Mouse (Mus musculus) heart, postnatal 36 days (tissue): ENCODE measurements around the gene Ano10. TPM values are rescaled to one million over a fixed set of nuclear protein-coding genes. Genes with fewer than 3 reads are reported as not detected.
A peak's percentile ranks its signal among the peaks of the same experiment; 100 is the strongest.
"Not testable (repeated sequence)": the region's sequence is repeated elsewhere in the genome, so short reads cannot be mapped to it uniquely, and the experiment has no call there.

ENCODE experiments used
- DNase-seq, 2 experiments: peaks; one replicate each; pipeline ENCODE4 v3.0.0; 2021 to 2022
- intact Hi-C: fragments of 180-260 bp; cut with DNase I; formaldehyde crosslinking; loops from one replicate; pipeline ENCODE4 v1.15.1; 2025
- total RNA-seq, 2 experiments: library from RNA; stranded (reverse); gene quantifications; 2 replicates each; pipeline ENCODE4 v1.2.3; 2021

Ano10 gene
- total RNA-seq, 2 experiments from 2014 or later: 85.6 to 154 TPM

DNA sequence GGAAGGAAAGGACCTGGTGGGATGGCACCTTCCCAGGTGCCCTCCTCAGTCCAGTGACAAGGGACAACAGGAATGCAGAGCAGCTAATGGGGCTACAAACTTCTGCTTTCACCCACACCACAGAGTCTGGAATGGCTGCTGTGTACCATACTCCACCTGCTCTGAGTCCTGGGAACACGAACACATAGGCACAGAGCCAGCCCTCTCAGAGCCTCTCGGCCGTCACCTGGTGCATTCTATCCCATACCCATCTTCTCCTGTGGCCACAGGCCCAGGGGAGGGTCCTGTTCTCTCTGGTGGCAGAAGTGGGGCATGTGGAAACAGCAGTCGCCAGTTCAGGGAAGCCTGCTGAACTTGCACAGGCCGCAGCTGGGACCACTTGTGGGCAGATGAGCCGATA is 119.5 kb downstream of the Ano10 start:
- no peak for DNase-seq
- intact Hi-C loops: no loop called here

DNA sequence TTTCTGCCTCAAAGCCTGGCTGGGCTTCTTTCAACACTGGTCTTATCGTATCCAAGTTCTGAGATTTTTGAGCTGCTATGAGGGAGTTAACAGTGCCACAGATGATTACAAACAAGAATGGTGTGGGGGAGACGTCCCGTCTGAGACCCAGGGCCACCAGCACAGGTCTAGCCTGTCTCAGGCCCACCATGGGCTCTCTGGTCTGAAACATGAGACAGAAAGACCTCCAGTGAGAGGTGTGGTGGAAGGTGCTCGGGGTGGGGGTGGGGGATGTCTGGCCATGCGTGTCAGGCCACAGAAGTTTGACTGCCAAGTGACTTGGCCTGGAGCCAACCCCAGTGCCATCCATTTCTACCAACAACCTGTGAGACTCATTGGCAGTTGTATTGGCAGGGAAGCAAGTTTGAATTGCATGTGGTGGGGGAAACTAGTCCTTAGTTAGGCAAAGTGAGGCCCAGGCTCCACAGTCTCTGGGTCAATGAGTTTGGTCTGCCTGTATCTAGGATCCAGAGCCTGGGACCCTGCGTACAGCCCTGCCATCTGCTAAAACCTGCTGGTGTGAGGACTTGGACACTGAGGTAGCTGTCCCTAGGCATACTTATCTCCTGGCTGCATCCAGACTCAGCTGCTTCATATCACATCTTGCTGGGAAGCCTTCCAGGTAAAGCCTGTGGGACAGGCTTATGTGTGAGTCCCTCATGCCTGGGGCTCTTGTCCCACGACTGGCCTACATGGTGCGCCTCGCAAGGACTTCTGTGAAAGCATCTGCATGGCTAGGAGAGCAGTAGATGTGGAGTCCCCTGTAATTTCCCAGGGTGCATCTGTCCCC is 120.6 kb downstream of the Ano10 start:
- DNase-seq: peak in 1 of 2 experiments; percentile 56
- intact Hi-C loops: loop anchor here (2.0 kb wide), 1 partner anchor 17 kb away; no protein-coding TSS in a partner anchor

DNA sequence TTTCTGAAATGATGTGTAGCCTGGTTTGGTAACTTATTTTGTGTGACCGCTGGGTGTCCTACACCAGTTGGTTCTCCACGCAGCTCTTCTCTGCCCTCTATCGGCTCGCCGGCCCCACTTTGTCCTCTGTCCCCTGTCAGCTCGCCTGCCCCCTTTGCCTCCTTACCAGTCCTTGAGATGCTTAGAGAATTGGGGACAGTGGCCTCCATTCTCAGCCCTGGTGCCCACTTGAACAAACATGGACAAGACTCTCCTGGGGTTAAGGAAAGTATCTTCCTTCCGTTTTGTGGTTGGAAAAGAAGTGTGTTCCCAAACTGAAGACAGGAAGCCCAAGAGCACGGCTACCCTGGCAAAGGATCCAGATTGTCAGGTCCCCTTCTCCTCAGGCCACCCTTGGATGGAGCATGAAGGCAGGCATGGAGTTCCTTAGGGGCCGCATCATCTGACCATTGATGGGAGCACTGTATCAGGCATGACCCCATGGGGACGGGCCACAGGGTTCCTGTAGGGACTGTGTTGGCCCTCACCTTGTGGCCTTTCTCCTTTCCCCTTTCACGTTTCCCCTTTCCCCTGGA is 121.5 kb downstream of the Ano10 start:
- DNase-seq: no peak
- intact Hi-C loops: loop anchor here (2.0 kb wide), 1 partner anchor 16 kb away; no protein-coding TSS in a partner anchor

DNA sequence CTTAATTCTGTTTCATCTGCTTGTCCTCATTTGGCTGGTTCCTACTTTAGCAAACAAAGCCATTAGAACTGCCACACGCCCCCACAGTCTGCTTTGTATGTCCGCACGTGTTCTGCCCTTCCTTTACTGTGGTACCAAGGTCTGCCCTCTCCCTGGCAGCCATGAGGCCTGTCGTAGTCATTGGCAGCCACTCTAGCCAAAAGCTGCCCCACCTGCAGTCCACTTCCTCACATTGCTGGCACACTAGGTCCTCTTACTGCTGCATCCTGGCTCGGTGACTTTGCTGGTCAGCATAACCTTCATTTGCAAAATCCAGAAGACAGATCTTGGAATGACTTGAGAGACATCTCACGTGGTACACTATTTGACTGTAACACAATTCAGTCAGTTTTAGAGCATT is 124.3 kb downstream of the Ano10 start:
- intact Hi-C loops: no loop called here
- no peak for DNase-seq

DNA sequence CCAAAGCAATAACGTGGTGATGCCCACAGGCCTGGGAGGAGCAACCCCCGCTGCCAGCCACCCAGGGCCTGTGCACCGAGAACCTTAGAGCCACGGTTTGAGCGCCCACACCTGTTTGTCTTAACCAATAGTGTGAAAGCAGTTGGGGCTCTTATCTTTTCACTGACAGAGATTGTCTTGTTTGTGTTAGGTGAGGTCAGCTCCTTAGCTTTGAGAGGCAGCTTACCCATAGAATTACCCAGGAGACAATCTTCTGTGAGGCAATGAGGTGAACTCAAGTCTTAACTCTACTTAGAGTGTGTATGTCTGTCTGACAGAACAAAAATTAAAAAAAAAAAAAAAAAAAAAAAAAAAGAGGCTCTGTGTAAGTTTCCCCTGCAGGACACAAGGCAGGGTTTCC is 126.5 kb downstream of the Ano10 start:
- intact Hi-C loops, DNase-seq: not testable (repeated sequence)

DNA sequence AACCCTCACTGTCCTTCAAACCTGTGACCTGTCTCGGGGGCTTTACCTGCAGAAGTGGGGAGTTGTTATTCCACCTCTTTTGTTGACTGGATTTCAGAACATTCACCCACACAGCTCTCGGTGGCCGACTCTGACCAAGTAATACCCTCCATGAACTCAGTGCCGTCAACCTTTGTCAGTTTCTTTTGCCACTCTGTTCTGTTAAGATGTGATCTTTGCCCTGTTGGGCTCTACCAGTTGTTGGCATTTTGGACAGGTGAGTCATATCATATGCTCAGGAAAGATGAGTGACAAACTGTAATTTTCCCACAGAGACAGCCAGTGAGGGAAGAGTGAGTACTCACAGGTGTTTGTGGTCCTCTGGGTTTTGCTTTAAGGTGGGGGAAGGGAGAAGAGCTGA is 129.7 kb downstream of the Ano10 start:
- no peak for DNase-seq
- intact Hi-C loops: no loop called here

DNA sequence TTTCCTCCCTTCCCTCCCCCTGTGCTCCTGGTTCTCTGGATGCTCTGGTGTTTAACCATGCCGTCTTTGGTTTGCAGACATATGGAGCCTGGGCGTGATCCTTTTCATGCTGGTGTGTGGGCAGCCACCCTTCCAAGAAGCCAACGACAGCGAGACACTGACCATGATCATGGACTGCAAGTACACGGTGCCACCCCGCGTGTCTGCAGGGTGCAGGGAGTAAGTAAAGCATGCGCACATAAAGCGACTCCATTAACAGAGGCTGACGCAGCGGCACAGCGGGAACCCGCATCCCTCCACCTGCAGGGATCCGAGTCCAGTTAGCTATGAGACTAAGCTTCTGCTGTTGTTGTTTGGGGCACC is 137.2 kb downstream of the Ano10 start:
- intact Hi-C loops: loop anchor here (2.0 to 5.0 kb wide), 2 partner anchors 16 to 35 kb away; no protein-coding TSS in a partner anchor
- DNase-seq: no peak

DNA sequence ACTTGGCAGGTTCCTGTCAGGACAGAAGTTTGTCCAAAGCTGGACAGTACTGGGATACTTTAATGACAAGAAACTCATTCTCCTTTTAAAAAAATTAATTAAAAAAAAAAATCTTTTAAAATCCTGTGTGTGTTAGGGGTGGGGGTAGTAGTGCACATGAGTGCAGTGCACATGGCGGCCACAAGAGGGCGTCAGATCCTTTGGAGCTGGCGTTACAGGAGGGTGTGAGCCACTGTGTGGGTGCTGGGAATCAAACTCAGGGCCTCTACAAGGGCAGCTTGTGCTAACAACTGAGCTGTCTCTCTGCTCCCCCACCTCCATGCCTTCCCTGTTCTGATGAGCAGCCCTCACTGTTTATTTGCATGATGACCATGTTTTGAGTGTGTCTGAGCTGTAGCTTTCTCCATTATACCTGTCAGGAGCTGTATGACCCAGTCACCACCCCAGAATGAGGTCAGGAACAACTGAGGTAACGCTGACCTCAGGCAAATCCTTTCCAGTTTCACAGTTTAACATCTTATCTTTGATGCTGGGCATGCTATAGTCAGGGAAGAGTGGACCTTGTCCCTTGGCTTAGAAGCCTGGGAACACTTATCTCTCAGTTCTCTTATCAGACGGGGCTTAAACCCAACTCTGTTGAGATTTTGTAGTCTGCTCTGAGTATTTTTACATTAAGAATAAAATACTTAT is 137.7 kb downstream of the Ano10 start:
- intact Hi-C loops: loop anchor here (2.0 to 5.0 kb wide), 2 partner anchors 16 to 34 kb away; no protein-coding TSS in a partner anchor
- DNase-seq: no peak

DNA sequence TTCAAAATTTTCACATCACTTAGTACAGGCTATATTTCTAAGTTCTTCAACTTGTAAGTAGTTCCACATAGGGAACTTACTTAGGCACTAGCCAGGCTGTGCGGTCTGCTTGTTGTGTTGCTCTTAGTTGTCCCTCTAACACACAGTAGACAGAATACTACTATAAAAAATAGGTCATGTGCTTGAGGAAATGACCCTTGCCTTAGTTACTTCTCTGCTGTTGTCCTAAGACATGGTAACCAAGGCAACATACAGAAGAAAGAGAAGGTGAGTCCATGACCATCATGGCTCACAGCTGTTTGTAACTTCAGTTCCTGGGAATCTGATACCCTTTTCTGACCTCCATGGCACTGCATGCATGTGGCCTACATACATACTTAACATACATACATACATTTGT is 139.0 kb downstream of the Ano10 start:
- intact Hi-C loops: loop anchor here (5.0 kb wide), 1 partner anchor 33 kb away; no protein-coding TSS in a partner anchor
- no peak for DNase-seq

DNA sequence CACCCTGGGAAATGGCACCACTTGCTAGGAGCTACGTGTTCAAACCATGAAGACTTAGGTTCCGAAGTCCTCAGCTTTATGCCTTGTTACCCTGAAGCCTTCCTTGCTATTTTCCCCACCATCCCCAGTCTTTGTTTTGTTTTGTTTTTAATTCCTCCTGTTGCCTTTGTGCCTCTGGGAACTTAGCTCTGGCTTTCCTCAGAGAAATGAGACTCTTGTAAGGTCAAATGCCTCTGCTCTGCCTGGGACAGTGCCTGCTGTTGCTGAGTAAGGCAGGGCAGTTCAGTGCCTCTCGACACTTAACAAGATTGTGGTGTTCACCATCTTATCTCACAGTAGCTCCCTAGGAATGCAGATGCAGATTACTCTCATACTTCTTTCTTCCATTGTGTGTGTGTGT is 140.8 kb downstream of the Ano10 start:
- intact Hi-C loops: no loop called here
- no peak for DNase-seq

DNA sequence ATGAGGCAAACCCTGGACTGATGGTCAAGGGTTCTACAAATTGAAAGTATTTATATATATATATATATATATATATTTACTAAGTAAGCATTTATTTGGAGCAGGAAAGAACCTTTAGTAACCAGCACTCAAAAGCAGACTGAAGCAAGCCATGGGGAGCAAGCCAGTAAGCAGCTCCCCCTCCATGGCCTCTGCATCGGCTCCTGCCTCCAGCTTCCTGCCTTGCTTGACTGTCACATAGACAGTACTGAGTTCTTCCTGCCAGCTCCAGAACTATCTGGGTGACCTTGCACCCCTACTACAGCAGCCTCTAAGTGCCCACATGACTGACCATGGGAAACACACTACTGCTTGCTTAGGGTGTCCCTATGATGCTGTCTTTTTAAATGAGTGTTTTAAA is 141.7 kb downstream of the Ano10 start:
- intact Hi-C loops: no loop called here
- DNase-seq: no peak

DNA sequence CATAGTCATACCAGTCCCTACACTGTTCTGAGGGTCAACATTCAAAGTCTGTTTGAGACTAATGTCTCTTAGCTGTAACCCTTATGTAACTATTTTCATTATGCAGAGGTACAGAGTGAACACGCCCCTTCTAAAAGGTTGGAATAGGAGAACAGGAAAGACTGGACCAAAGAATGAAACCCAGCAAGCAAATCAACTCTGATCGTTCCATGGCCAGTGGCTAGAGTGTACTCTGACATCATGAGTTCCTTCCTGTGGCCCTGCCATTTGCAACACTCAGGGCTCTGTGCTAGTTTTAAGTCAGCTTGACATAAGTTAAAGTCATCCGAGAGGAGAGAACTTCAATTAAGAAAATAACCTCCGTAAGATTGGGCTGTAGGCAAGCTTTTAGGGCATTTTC is 142.2 kb downstream of the Ano10 start:
- intact Hi-C loops: no loop called here
- DNase-seq: no peak

DNA sequence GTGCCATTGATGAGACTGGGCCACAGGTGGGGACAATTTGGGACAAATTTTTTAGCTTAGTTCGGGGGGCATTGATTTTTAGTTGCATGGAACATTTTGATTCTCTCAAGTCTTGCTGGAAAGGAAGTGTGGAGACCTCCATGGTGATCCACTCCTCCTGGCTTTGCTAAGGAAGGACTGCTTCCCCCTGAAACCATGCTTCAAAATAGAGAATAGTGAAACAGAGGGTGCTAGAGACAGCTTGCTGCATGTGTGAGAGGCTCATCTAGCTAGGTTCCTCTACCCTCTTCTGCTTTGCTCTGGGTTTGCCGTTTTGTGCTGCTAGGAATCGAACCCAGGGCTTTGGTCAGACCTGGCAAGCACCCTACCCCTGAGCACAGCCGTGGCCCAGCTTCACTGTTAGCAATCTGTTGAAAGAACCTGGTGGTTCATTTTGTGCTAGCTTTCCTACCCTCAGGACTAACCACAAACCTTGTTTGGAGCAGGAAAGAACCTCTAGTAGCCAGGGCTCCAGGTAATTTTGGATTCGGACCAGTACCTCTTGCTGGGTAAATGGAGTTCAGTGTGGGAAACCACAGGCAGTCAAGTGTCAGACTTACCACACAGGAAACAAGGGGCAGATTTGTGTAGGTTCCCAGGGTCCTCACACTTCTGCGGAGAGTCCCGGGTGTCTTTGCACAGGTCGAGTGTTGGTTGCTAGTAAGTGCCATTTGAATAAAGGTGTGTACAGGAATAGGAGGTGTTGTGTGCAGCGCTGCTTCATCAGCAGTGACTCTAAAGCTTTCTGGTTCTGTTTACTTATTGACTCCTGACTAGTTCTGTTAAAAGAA is 144.0 kb downstream of the Ano10 start:
- intact Hi-C loops: loop anchor here (2.0 kb wide), 1 partner anchor 19 kb away; no protein-coding TSS in a partner anchor
- DNase-seq: no peak

DNA sequence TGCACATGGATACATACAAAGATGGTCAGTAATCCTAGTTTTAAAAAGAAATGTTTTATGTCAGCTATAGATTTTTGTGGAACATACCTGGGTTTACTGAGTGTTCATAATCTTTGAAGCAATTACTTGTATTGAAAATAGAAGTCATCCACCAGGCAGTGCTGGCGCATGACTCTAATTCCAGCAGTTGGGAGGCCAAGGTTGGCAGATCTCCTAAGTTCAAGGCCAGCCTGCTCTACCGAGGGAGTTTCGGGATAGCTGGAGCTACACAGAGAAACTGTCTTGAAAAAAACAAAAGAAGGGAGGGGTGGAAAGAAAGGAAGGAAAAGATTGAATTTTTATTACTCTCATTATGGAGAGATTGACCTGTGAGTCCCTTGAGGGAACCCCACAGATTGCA is 145.9 kb downstream of the Ano10 start:
- intact Hi-C loops: no loop called here

DNA sequence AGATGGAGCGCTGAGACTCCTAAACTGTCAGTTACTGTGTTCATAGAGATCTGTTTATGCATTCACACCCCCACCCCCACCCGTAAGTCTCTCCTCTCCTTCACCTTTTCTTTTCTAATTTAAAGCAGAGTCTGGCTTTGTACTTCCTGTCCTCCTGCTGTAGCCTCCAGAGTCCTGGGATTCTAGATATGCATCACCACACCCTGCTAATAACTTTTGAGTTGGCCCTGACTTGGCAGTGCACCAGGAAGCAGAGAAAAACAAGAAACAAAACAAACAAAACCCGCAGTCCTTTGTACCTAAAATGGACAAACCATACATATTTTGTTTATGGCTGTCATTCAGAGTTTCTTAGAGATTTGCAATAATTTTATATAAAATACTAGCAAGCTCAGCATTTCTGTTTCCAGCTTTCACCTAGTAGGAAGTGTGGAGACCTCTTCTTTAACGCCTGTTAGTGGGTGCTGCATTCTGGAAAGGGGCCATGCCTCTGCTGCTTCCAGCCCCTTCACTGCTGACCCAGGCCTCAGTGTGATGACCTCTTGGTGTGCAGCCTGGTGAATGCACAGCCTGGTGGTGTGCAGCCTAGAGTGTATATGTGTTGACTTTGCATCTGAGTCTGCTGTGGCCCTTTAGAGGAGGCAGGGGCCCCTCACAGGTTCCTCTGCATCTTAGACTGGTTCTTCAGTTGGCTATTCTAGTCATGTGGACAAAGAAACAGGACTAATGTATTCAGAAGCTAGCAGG is 147.9 kb downstream of the Ano10 start:
- intact Hi-C loops: no loop called here
- no peak for DNase-seq

More for the DNA sequence above, 145.9 kb downstream of the Ano10 start:
- DNase-seq: no peak

DNA sequence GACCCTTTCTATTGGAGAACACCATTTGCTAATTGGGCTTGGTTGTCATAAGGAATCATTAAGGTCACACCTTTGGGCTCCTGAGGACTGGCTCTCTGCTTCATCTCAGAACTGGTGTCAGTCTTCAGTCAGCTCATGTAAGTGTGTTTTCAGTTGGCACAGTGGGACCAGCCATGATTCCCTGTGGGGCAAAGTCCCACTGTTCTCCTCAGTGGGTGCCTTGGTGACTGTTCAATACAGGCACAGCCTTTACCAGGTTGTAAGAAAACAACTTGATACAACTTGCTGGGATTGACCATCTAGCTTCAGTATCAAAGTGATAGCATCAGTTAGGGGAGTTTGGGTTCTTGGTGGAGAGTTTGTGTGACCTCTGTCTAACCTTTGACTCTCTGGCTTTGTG is 148.5 kb downstream of the Ano10 start:
- intact Hi-C loops: no loop called here
- DNase-seq: no peak

DNA sequence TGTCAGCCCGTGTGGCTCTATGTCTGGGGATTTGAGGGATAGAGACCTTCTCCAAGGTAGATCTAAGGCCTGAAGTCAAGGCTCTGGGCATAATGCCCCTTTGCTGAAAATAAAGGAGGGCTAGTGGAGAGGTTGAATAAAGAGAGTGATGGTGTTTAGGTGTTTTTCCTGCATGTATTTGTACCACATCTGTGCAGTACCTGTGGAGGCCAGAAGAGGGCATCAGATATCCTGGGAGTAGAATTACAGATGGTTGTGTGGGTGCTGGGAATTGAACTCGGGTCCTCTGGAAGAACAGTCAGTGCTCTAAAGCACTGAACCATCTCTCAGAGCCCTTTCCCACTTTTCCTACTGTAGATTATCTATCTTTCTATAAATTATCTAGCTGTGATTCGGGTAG is 149.4 kb downstream of the Ano10 start:
- no peak for DNase-seq

DNA sequence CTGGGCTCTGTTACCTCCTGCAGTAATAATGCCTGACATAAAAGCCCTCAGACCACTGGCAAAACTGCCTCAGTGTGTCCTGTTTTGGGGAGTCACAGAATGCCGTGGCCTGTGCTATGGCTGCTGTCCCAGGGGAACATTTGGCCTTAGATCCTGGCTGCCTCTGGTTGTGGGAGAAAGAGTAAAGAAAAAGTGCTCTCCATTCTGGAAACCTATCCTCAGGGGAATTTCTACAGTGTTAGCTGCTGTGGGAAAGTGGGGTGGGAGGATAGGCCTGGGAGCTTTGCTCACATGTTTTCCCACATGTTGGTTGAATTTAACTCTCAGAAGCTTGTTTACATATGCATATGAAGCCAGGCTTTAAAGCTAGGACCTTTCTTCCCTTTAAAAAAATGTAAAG is 151.0 kb downstream of the Ano10 start:
- DNase-seq: no peak
- intact Hi-C loops: no loop called here

More for the DNA sequence above, 149.4 kb downstream of the Ano10 start:
- intact Hi-C loops: no loop called here

DNA sequence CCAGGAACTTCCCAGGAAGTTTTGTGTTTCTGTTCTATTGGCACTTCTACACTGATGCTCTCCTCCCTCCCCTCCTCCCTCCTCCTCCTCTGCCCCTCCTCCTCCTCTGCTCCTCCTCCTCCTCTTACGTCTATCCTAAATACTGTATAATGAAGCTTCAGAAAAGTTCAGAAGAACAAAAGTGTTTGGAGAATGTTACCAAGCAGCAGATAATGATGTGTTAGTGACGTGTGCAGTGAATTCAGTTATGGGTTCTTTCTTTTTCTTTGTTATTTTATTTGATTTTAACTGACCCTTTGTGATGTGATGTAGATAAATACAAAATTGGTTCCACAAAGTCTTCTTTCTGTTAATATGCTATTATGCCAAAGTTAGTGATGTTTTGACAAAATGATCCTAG is 155.0 kb downstream of the Ano10 start:
- no peak for DNase-seq
- intact Hi-C loops: loop anchor here (2.0 kb wide), 1 partner anchor 14 kb away; no protein-coding TSS in a partner anchor
